Mouse (Mus musculus): Measurements from ENCODE around the gene Rab14. TPM values are rescaled to one million over a fixed set of nuclear protein-coding genes. Genes with fewer than 3 reads are reported as not detected.
A peak's percentile ranks its signal among the peaks of the same experiment; 100 is the strongest.

Gene Rab14
- polyA plus RNA-seq, 1 experiment from 2014 or later = 239 TPM

GRCm38 (mm10) chr2:35228145-35228544, 27.2 kb upstream of the Rab14 start:
- H3K9me3 ChIP-seq (replicated peaks; ENCODE audit: control insufficient read depth, low read length) = no peaks in the 10 kb centered on the region
- no peak overlapping the region for H3K4me2 ChIP-seq
- H3K4me3 ChIP-seq (ENCODE audit: low read depth, low read length) = no peak overlapping the region
- no peak overlapping the region for H3K27ac ChIP-seq (ENCODE audit: low read depth, low read length)
- no peaks in the 10 kb centered on the region for H3K27me3 ChIP-seq (ENCODE audit: control insufficient read depth, insufficient read depth, low read length)
- no peak for ATAC-seq (replicated peaks; ENCODE audit: insufficient number of reproducible peaks, low FRiP score, low TSS enrichment)
- 51% methylated on average over 4 of the region's 4 CpGs for WGBS (ENCODE audit: insufficient replicate concordance)
- H3K36me3 ChIP-seq (ENCODE audit: control insufficient read depth, insufficient read depth, low read length) = no peaks in the 10 kb centered on the region
- H3K9ac ChIP-seq (ENCODE audit: low read depth, low read length) = no peak overlapping the region
- peaks cover 12% of the 10 kb centered on the region for H3K4me1 ChIP-seq (ENCODE audit: control insufficient read depth, insufficient read depth, low read length)

GRCm38 (mm10) chr2:35224285-35224684, 23.4 kb upstream of the Rab14 start:
- no peak overlapping the region for H3K4me3 ChIP-seq (ENCODE audit: low read depth, low read length)

GRCm38 (mm10) chr2:35222822-35223391, 22.0 kb upstream of the Rab14 start:
- H3K27ac ChIP-seq (ENCODE audit: low read depth, low read length) = no peak overlapping the region
- 75% methylated on average over 6 of the region's 6 CpGs for WGBS (ENCODE audit: insufficient replicate concordance)
- no peaks in the 10 kb centered on the region for H3K36me3 ChIP-seq (ENCODE audit: control insufficient read depth, insufficient read depth, low read length)
- H3K9ac ChIP-seq (ENCODE audit: low read depth, low read length) = no peak overlapping the region
- no peaks in the 10 kb centered on the region for H3K27me3 ChIP-seq (ENCODE audit: control insufficient read depth, insufficient read depth, low read length)
- no peak for ATAC-seq (replicated peaks; ENCODE audit: insufficient number of reproducible peaks, low FRiP score, low TSS enrichment)
- H3K4me3 ChIP-seq (ENCODE audit: low read depth, low read length) = no peak overlapping the region
- H3K9me3 ChIP-seq (replicated peaks; ENCODE audit: control insufficient read depth, low read length) = no peaks in the 10 kb centered on the region
- no peak overlapping the region for H3K4me2 ChIP-seq
- no peaks in the 10 kb centered on the region for H3K4me1 ChIP-seq (ENCODE audit: control insufficient read depth, insufficient read depth, low read length)

More at GRCm38 (mm10) chr2:35224285-35224684, 23.4 kb upstream of the Rab14 start:
- no peak overlapping the region for H3K27ac ChIP-seq (ENCODE audit: low read depth, low read length)
- H3K4me1 ChIP-seq (ENCODE audit: control insufficient read depth, insufficient read depth, low read length) = no peaks in the 10 kb centered on the region
- no peaks in the 10 kb centered on the region for H3K36me3 ChIP-seq (ENCODE audit: control insufficient read depth, insufficient read depth, low read length)
- 86% methylated on average over 15 of the region's 15 CpGs for WGBS (ENCODE audit: insufficient replicate concordance)
- ATAC-seq (replicated peaks; ENCODE audit: insufficient number of reproducible peaks, low FRiP score, low TSS enrichment) = no peak
- no peak overlapping the region for H3K4me2 ChIP-seq
- H3K9me3 ChIP-seq (replicated peaks; ENCODE audit: control insufficient read depth, low read length) = no peaks in the 10 kb centered on the region
- H3K9ac ChIP-seq (ENCODE audit: low read depth, low read length) = no peak overlapping the region
- H3K27me3 ChIP-seq (ENCODE audit: control insufficient read depth, insufficient read depth, low read length) = no peaks in the 10 kb centered on the region

GRCm38 (mm10) chr2:35218736-35219135, 17.8 kb upstream of the Rab14 start:
- Histone ChIP-seq H3K9ac (ENCODE audit: low read depth, low read length) (no peak overlapping the region), H3K4me2 (no peak overlapping the region), H3K4me3 (ENCODE audit: low read depth, low read length) (no peak overlapping the region), H3K27me3 (ENCODE audit: control insufficient read depth, insufficient read depth, low read length) (no peaks in the 10 kb centered on the region), H3K36me3 (ENCODE audit: control insufficient read depth, insufficient read depth, low read length) (no peaks in the 10 kb centered on the region), H3K9me3 (replicated peaks; ENCODE audit: control insufficient read depth, low read length) (no peaks in the 10 kb centered on the region), H3K4me1 (ENCODE audit: control insufficient read depth, insufficient read depth, low read length) (0 out of 2 replicates have a peak, but pooled peaks cover 3% of the 10 kb centered on the region), H3K27ac (ENCODE audit: low read depth, low read length) (no peak overlapping the region)
- WGBS (ENCODE audit: insufficient replicate concordance) = 90% methylated on average over 3 of the region's 3 CpGs
- no peak for ATAC-seq (replicated peaks; ENCODE audit: insufficient number of reproducible peaks, low FRiP score, low TSS enrichment)

GRCm38 (mm10) chr2:35216701-35217100, 15.8 kb upstream of the Rab14 start:
- no peak overlapping the region for H3K4me2 ChIP-seq
- H3K27ac ChIP-seq (ENCODE audit: low read depth, low read length) = no peak overlapping the region
- no peaks in the 10 kb centered on the region for H3K27me3 ChIP-seq (ENCODE audit: control insufficient read depth, insufficient read depth, low read length)
- H3K9me3 ChIP-seq (replicated peaks; ENCODE audit: control insufficient read depth, low read length) = no peaks in the 10 kb centered on the region
- ATAC-seq (replicated peaks; ENCODE audit: insufficient number of reproducible peaks, low FRiP score, low TSS enrichment) = no peak
- 0 out of 2 replicates have a peak, but pooled peaks cover 3% of the 10 kb centered on the region for H3K4me1 ChIP-seq (ENCODE audit: control insufficient read depth, insufficient read depth, low read length)
- H3K4me3 ChIP-seq (ENCODE audit: low read depth, low read length) = no peak overlapping the region
- WGBS (ENCODE audit: insufficient replicate concordance) = 84% methylated on average over 2 of the region's 2 CpGs
- no peaks in the 10 kb centered on the region for H3K36me3 ChIP-seq (ENCODE audit: control insufficient read depth, insufficient read depth, low read length)
- no peak overlapping the region for H3K9ac ChIP-seq (ENCODE audit: low read depth, low read length)

GRCm38 (mm10) chr2:35215363-35215762, 14.4 kb upstream of the Rab14 start:
- Histone ChIP-seq H3K27ac (ENCODE audit: low read depth, low read length) (no peak overlapping the region), H3K4me2 (no peak overlapping the region), H3K4me1 (ENCODE audit: control insufficient read depth, insufficient read depth, low read length) (0 out of 2 replicates have a peak, but pooled peaks cover 3% of the 10 kb centered on the region), H3K36me3 (ENCODE audit: control insufficient read depth, insufficient read depth, low read length) (no peaks in the 10 kb centered on the region), H3K9ac (ENCODE audit: low read depth, low read length) (no peak overlapping the region), H3K4me3 (ENCODE audit: low read depth, low read length) (no peak overlapping the region), H3K27me3 (ENCODE audit: control insufficient read depth, insufficient read depth, low read length) (no peaks in the 10 kb centered on the region), H3K9me3 (replicated peaks; ENCODE audit: control insufficient read depth, low read length) (no peaks in the 10 kb centered on the region)
- ATAC-seq (replicated peaks; ENCODE audit: insufficient number of reproducible peaks, low FRiP score, low TSS enrichment) = no peak
- WGBS (ENCODE audit: insufficient replicate concordance) = 78% methylated on average over 14 of the region's 14 CpGs

GRCm38 (mm10) chr2:35214881-35215358, 14.0 kb upstream of the Rab14 start:
- WGBS (ENCODE audit: insufficient replicate concordance) = 10% methylated on average over 12 of the region's 12 CpGs
- H3K4me1 ChIP-seq (ENCODE audit: control insufficient read depth, insufficient read depth, low read length) = 0 out of 2 replicates have a peak, but pooled peaks cover 3% of the 10 kb centered on the region
- no peaks in the 10 kb centered on the region for H3K36me3 ChIP-seq (ENCODE audit: control insufficient read depth, insufficient read depth, low read length)
- H3K4me2 ChIP-seq = peak overlapping the region; percentile 46
- H3K9me3 ChIP-seq (replicated peaks; ENCODE audit: control insufficient read depth, low read length) = no peaks in the 10 kb centered on the region
- no peaks in the 10 kb centered on the region for H3K27me3 ChIP-seq (ENCODE audit: control insufficient read depth, insufficient read depth, low read length)
- peak overlapping the region; percentile 8; the same call in 1 of the 2 replicates for H3K4me3 ChIP-seq (ENCODE audit: low read depth, low read length)
- no peak overlapping the region for H3K27ac ChIP-seq (ENCODE audit: low read depth, low read length)
- ATAC-seq (replicated peaks; ENCODE audit: insufficient number of reproducible peaks, low FRiP score, low TSS enrichment) = no peak
- no peak overlapping the region for H3K9ac ChIP-seq (ENCODE audit: low read depth, low read length)

- Histone ChIP-seq H3K4me1 (ENCODE audit: control insufficient read depth, insufficient read depth, low read length) (0 out of 2 replicates have a peak, but pooled peaks cover 3% of the 10 kb centered on the region), H3K27ac (ENCODE audit: low read depth, low read length) (no peak overlapping the region), H3K4me2 (no peak overlapping the region), H3K9me3 (replicated peaks; ENCODE audit: control insufficient read depth, low read length) (no peaks in the 10 kb centered on the region), H3K36me3 (ENCODE audit: control insufficient read depth, insufficient read depth, low read length) (no peaks in the 10 kb centered on the region), H3K27me3 (ENCODE audit: control insufficient read depth, insufficient read depth, low read length) (no peaks in the 10 kb centered on the region), H3K4me3 (ENCODE audit: low read depth, low read length) (no peak overlapping the region), H3K9ac (ENCODE audit: low read depth, low read length) (no peak overlapping the region)
- no peak for ATAC-seq (replicated peaks; ENCODE audit: insufficient number of reproducible peaks, low FRiP score, low TSS enrichment)
- 58% methylated on average over 12 of the region's 12 CpGs for WGBS (ENCODE audit: insufficient replicate concordance)
Measured at GRCm38 (mm10) chr2:35213345-35213910, 12.5 kb upstream of the Rab14 start.

- Histone ChIP-seq H3K4me3 (ENCODE audit: low read depth, low read length) (no peak overlapping the region), H3K27me3 (ENCODE audit: control insufficient read depth, insufficient read depth, low read length) (no peaks in the 10 kb centered on the region), H3K4me2 (no peak overlapping the region), H3K36me3 (ENCODE audit: control insufficient read depth, insufficient read depth, low read length) (no peaks in the 10 kb centered on the region), H3K27ac (ENCODE audit: low read depth, low read length) (no peak overlapping the region), H3K4me1 (ENCODE audit: control insufficient read depth, insufficient read depth, low read length) (0 out of 2 replicates have a peak, but pooled peaks cover 3% of the 10 kb centered on the region), H3K9ac (ENCODE audit: low read depth, low read length) (no peak overlapping the region), H3K9me3 (replicated peaks; ENCODE audit: control insufficient read depth, low read length) (no peaks in the 10 kb centered on the region)
- WGBS (ENCODE audit: insufficient replicate concordance) = 72% methylated on average over 3 of the region's 3 CpGs
- ATAC-seq (replicated peaks; ENCODE audit: insufficient number of reproducible peaks, low FRiP score, low TSS enrichment) = no peak
Measured at GRCm38 (mm10) chr2:35211681-35212080, 10.8 kb upstream of the Rab14 start.

All from heart, embryonic 11.5 days (tissue).